ENCODE assay signal across 8 mouse cellular contexts in the genomic region with DNA sequence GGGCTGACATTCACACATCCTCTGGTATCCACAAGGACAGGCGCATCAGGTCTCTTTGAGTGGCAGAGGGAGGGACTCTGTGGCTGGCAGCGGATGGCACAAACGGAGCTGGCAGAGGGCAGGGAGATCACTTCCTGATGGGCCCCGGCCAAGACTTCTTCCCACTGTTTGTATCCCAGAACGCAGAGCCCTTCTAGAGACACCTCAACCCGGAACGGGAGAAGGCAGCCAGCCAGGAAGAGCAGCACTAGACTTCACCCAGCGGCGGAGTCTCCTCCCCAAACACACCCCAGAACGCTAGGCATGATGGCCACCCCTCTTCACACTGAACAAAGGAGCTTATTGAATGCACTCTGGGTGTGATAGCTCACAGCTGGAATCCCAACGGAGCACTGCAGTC. TPM values are rescaled to one million over a fixed set of nuclear protein-coding genes. Genes with fewer than 3 reads are reported as not detected.
A peak's percentile ranks its signal among the peaks of the same experiment; 100 is the strongest.
DNase-seq lines count a peak whose midpoint lies in the region; ATAC-seq and TF ChIP-seq lines count a peak whose summit lies in the region.

No protein-coding gene starts in this region.

- WGBS in midbrain, postnatal 0 days: 54% methylated on average over 11 of the region's 11 CpGs
- 52% methylated on average over 11 of the region's 11 CpGs for WGBS in midbrain, embryonic 14.5 days
- WGBS in intestine, postnatal 0 days: 24% methylated on average over 11 of the region's 11 CpGs
- WGBS in stomach, embryonic 16.5 days: 43% methylated on average over 11 of the region's 11 CpGs
- 54% methylated on average over 11 of the region's 11 CpGs for WGBS in midbrain, embryonic 13.5 days

- no peaks in the 10 kb centered on the region for H3K9me3 ChIP-seq in midbrain, postnatal 0 days (ENCODE audit: low read length)
- no peaks in the 10 kb centered on the region for H3K9me3 ChIP-seq in midbrain, embryonic 14.5 days (ENCODE audit: control insufficient read depth, low read length)
- no peaks in the 10 kb centered on the region for H3K9me3 ChIP-seq in intestine, postnatal 0 days (ENCODE audit: control insufficient read depth)
- H3K9me3 ChIP-seq in stomach, embryonic 16.5 days (replicated peaks; ENCODE audit: control insufficient read depth, low read length): no peaks in the 10 kb centered on the region
- no peaks in the 10 kb centered on the region for H3K9me3 ChIP-seq in midbrain, embryonic 13.5 days

- 0 out of 2 replicates have a peak overlapping the region, but pooled peaks have one; percentile 8 for H3K9ac ChIP-seq in midbrain, postnatal 0 days (replicated peaks; ENCODE audit: low read length, poor library complexity, severe bottlenecking)
- H3K9ac ChIP-seq in midbrain, embryonic 14.5 days (replicated peaks; ENCODE audit: low read length): no peak overlapping the region
- H3K9ac ChIP-seq in intestine, postnatal 0 days (ENCODE audit: low read depth, low read length): no peak overlapping the region
- H3K9ac ChIP-seq in stomach, embryonic 16.5 days (ENCODE audit: low read length): no peak overlapping the region
- no peak overlapping the region for H3K9ac ChIP-seq in midbrain, embryonic 13.5 days (replicated peaks)

- no peaks in the 10 kb centered on the region for H3K27me3 ChIP-seq in midbrain, postnatal 0 days (ENCODE audit: insufficient read depth, low read length)
- H3K27me3 ChIP-seq in midbrain, embryonic 14.5 days (ENCODE audit: control insufficient read depth, insufficient read depth, low read length): no peaks in the 10 kb centered on the region
- no peaks in the 10 kb centered on the region for H3K27me3 ChIP-seq in intestine, postnatal 0 days (replicated peaks; ENCODE audit: control insufficient read depth, insufficient read depth, low read length)
- no peaks in the 10 kb centered on the region for H3K27me3 ChIP-seq in stomach, embryonic 16.5 days (ENCODE audit: control insufficient read depth, insufficient read depth, low read length)
- no peaks in the 10 kb centered on the region for H3K27me3 ChIP-seq in midbrain, embryonic 13.5 days

- H3K27ac ChIP-seq in midbrain, postnatal 0 days (ENCODE audit: low read depth, low read length): no peak overlapping the region
- no peak overlapping the region for H3K27ac ChIP-seq in midbrain, embryonic 14.5 days (replicated peaks; ENCODE audit: low read depth, low read length)
- H3K27ac ChIP-seq in intestine, postnatal 0 days (ENCODE audit: low read depth, low read length): peak overlapping the region; percentile 41
- no peak overlapping the region for H3K27ac ChIP-seq in stomach, embryonic 16.5 days (ENCODE audit: low read length)
- no peak overlapping the region for H3K27ac ChIP-seq in midbrain, embryonic 13.5 days

- ATAC-seq in midbrain, postnatal 0 days (ENCODE audit: low FRiP score): no peak
- no peak for ATAC-seq in midbrain, embryonic 14.5 days (ENCODE audit: low FRiP score, low TSS enrichment)
- ATAC-seq in intestine, postnatal 0 days: peak; percentile 85
- peak; percentile 48; the same call in 1 of the 2 replicates for ATAC-seq in stomach, embryonic 16.5 days (ENCODE audit: insufficient read depth, low FRiP score)
- no peak for ATAC-seq in midbrain, embryonic 13.5 days

- no peak overlapping the region for H3K4me2 ChIP-seq in midbrain, postnatal 0 days (ENCODE audit: low read depth, low read length, poor library complexity, severe bottlenecking)
- no peak overlapping the region for H3K4me2 ChIP-seq in midbrain, embryonic 14.5 days (ENCODE audit: low read length)
- H3K4me2 ChIP-seq in intestine, postnatal 0 days (replicated peaks; ENCODE audit: low read depth): peak overlapping the region; percentile 58
- no peak overlapping the region for H3K4me2 ChIP-seq in stomach, embryonic 16.5 days (ENCODE audit: low read depth, low read length)
- no peak overlapping the region for H3K4me2 ChIP-seq in midbrain, embryonic 13.5 days (replicated peaks)

- H3K36me3 ChIP-seq in midbrain, postnatal 0 days (ENCODE audit: insufficient read depth, low read length): no peaks in the 10 kb centered on the region
- H3K36me3 ChIP-seq in midbrain, embryonic 14.5 days (ENCODE audit: control insufficient read depth, insufficient read depth, low read length): no peaks in the 10 kb centered on the region
- H3K36me3 ChIP-seq in intestine, postnatal 0 days (ENCODE audit: control insufficient read depth, insufficient read depth): no peaks in the 10 kb centered on the region
- H3K36me3 ChIP-seq in stomach, embryonic 16.5 days (ENCODE audit: control insufficient read depth, insufficient read depth, low read length): no peaks in the 10 kb centered on the region
- peaks cover 7% of the 10 kb centered on the region; the same call in 1 of the 2 replicates for H3K36me3 ChIP-seq in midbrain, embryonic 13.5 days

- H3K4me3 ChIP-seq in midbrain, postnatal 0 days (ENCODE audit: low read depth, low read length): no peak overlapping the region
- H3K4me3 ChIP-seq in midbrain, embryonic 14.5 days (replicated peaks; ENCODE audit: low read depth, low read length): no peak overlapping the region
- peak overlapping the region; percentile 19 for H3K4me3 ChIP-seq in intestine, postnatal 0 days (ENCODE audit: low read depth, low read length)
- H3K4me3 ChIP-seq in stomach, embryonic 16.5 days (replicated peaks; ENCODE audit: low read length): no peak overlapping the region
- no peak overlapping the region for H3K4me3 ChIP-seq in midbrain, embryonic 13.5 days (replicated peaks)

- TF ChIP-seq CTCF in midbrain, postnatal 0 days (IDR thresholded peaks at IDR 0.05): no peak
- no peak for TF ChIP-seq CTCF in intestine, postnatal 0 days (IDR thresholded peaks at IDR 0.05; ENCODE audit: low read depth)

- H3K4me1 ChIP-seq in midbrain, postnatal 0 days (ENCODE audit: insufficient read depth, low read length): peaks cover 8% of the 10 kb centered on the region; the same call in 1 of the 2 replicates
- peaks cover 22% of the 10 kb centered on the region for H3K4me1 ChIP-seq in midbrain, embryonic 14.5 days (ENCODE audit: control insufficient read depth, insufficient read depth, low read length)
- no peaks in the 10 kb centered on the region for H3K4me1 ChIP-seq in intestine, postnatal 0 days (replicated peaks; ENCODE audit: control insufficient read depth, insufficient read depth, low read length)
- 0 out of 2 replicates have a peak, but pooled peaks cover 2% of the 10 kb centered on the region for H3K4me1 ChIP-seq in stomach, embryonic 16.5 days (ENCODE audit: control insufficient read depth, insufficient read depth, low read length)
- peaks cover 36% of the 10 kb centered on the region for H3K4me1 ChIP-seq in midbrain, embryonic 13.5 days (replicated peaks)

- DNase-seq in midbrain, postnatal 0 days (ENCODE audit: low spot score): no peak
- DNase-seq in midbrain, embryonic 14.5 days: no peak
- DNase-seq in cerebellum, adult 18-20 months: peak; percentile 84 to 85
- DNase-seq in right cerebral cortex, postnatal 25 days: no peak
- no peak for DNase-seq in left cerebral cortex, adult 8-10 months (ENCODE audit: low spot score in 2 of 2)

RNA-seq across cellular contexts. Expression of gene Atp9a, which starts 8.2 kb away (rescaled TPM):
- total RNA-seq in midbrain, postnatal 0 days (2014; rRNA removed): 600 and 607 TPM in 2 replicates
- polyA plus RNA-seq in midbrain, postnatal 0 days (2015; fragmentation: Nextera tagmentation; extraction: Ambion mirVana): 159 and 163 TPM in 2 replicates
- 79.7 and 85.9 TPM in 2 replicates for polyA plus RNA-seq in midbrain, embryonic 14.5 days (2014; fragmentation: Nextera tagmentation; extraction: Ambion mirVana)
- 34.0 and 36.7 TPM in 2 replicates for polyA plus RNA-seq in intestine, postnatal 0 days (2015; fragmentation: Nextera tagmentation; extraction: Ambion mirVana)
- 19.4 and 22.2 TPM in 2 replicates for polyA plus RNA-seq in stomach, embryonic 16.5 days (2015; fragmentation: Nextera tagmentation; extraction: Ambion mirVana)
- polyA plus RNA-seq in midbrain, embryonic 13.5 days (2015; fragmentation: Nextera tagmentation; extraction: Ambion mirVana): 61.1 and 63.6 TPM in 2 replicates
- total RNA-seq in left cerebral cortex, adult 8-10 months (2022): 100 to 1,000 TPM; 400 to 416 (median 410) TPM

RNA-seq across cellular contexts. Expression of gene Sall4, which starts 33.7 kb away (rescaled TPM):
- total RNA-seq in midbrain, postnatal 0 days (2014; rRNA removed): 0.60 and 1.8 TPM in 2 replicates
- polyA plus RNA-seq in midbrain, postnatal 0 days (2015; fragmentation: Nextera tagmentation; extraction: Ambion mirVana): 0.54 and 0.87 TPM in 2 replicates
- 1.8 and 2.6 TPM in 2 replicates for polyA plus RNA-seq in midbrain, embryonic 14.5 days (2014; fragmentation: Nextera tagmentation; extraction: Ambion mirVana)
- polyA plus RNA-seq in intestine, postnatal 0 days (2015; fragmentation: Nextera tagmentation; extraction: Ambion mirVana): 0.08 and 0.55 TPM in 2 replicates
- polyA plus RNA-seq in stomach, embryonic 16.5 days (2015; fragmentation: Nextera tagmentation; extraction: Ambion mirVana): 0.52 and 0.76 TPM in 2 replicates
- 2.2 and 5.5 TPM in 2 replicates for polyA plus RNA-seq in midbrain, embryonic 13.5 days (2015; fragmentation: Nextera tagmentation; extraction: Ambion mirVana)
- under 1 TPM in 2 of 4 experiments, not detected in 2; 0.39 to 0.66 TPM for total RNA-seq in left cerebral cortex, adult 8-10 months (2022)

Comparison
In these comparisons a context has a peak if more than half of its experiments do, and no peak if none do; other contexts are left out.
1. ATAC-seq: peak in intestine, postnatal 0 days (single experiment) and stomach, embryonic 16.5 days (single experiment); none in midbrain, postnatal 0 days (single experiment), midbrain, embryonic 14.5 days (single experiment) and midbrain, embryonic 13.5 days (single experiment).
2. DNase-seq: peak in cerebellum, adult 18-20 months (2 of 2); none in midbrain, postnatal 0 days (single experiment), midbrain, embryonic 14.5 days (single experiment), right cerebral cortex, postnatal 25 days (single experiment) and left cerebral cortex, adult 8-10 months (0 of 2).